Mouse (Mus musculus): ENCODE data around the gene Xylt1. TPM values are rescaled to one million over a fixed set of nuclear protein-coding genes. Genes with fewer than 3 reads are reported as not detected.

Xylt1 gene
- total and polyA plus RNA-seq, 3 experiments = 9.0 to 13.3 TPM; not detected in 1

- TF ChIP-seq TCF12 (IDR thresholded peaks at IDR 0.05; ENCODE audit: low read depth, low read length) (peak; percentile 56), GATA1 (IDR thresholded peaks at IDR 0.05; ENCODE audit: low read depth, low read length) (peak; percentile 54; the same call in 1 of the 2 replicates), CTCF (IDR thresholded peaks at IDR 0.05 in 2 of 3, conservative IDR thresholded peaks at IDR 0.05 in 1 of 3; ENCODE audit: control insufficient read depth in 1 of 3, insufficient read depth in 1 of 3, low read depth in 2 of 3, low read length in 3 of 3, poor library complexity in 1 of 3, severe bottlenecking in 1 of 3) (peak in 2 of 3 experiments; percentile 24 to 38; a peak in 3 of 6 replicates), BHLHE40 (IDR thresholded peaks at IDR 0.05; ENCODE audit: borderline replicate concordance, low read depth, low read length) (0 out of 2 replicates have a peak, but pooled peaks have one; percentile 44), CHD1 (IDR thresholded peaks at IDR 0.05; ENCODE audit: low read depth, low read length) (peak; percentile 88; the same call in 1 of the 2 replicates)
Measured at GRCm38 (mm10) chr7:117383147-117383940, 2.6 kb downstream of the Xylt1 start (continued).

GRCm38 (mm10) chr7:117386376-117386775, 5.6 kb downstream of the Xylt1 start:
- no peak for TF ChIP-seq RCOR1 (IDR thresholded peaks at IDR 0.05; ENCODE audit: low read depth, low read length)
- TF ChIP-seq MXI1 (IDR thresholded peaks at IDR 0.05; ENCODE audit: low read depth, low read length) = no peak
- no peak for TF ChIP-seq SIN3A (IDR thresholded peaks at IDR 0.05; ENCODE audit: low read length)
- TF ChIP-seq GABPA (IDR thresholded peaks at IDR 0.05; ENCODE audit: low read depth, low read length) = no peak
- TF ChIP-seq ETS1 (IDR thresholded peaks at IDR 0.05; ENCODE audit: low read depth, low read length) = no peak
- H3K36me3 ChIP-seq (ENCODE audit: control insufficient read depth in 1 of 2, insufficient read depth in 2 of 2, low read length in 2 of 2) = peaks cover 0 to 62% of the 10 kb centered on the region in 2 experiments
- DNase-seq (ENCODE audit: low read depth, low spot score) = peak; percentile 6
- H3K79me2 ChIP-seq (ENCODE audit: control insufficient read depth, insufficient read depth, low read length, poor library complexity) = peaks cover 57% of the 10 kb centered on the region
- peaks cover 28 to 61% of the 10 kb centered on the region in 2 experiments for H3K4me1 ChIP-seq (ENCODE audit: control insufficient read depth in 1 of 2, insufficient read depth in 2 of 2, low read length in 2 of 2)
- no peak overlapping the region for H3K9ac ChIP-seq (ENCODE audit: control insufficient read depth, low read depth, low read length, poor library complexity, severe bottlenecking)
- H3K27ac ChIP-seq (ENCODE audit: control insufficient read depth, low read depth, low read length) = no peak overlapping the region; the same call in 1 of the 2 replicates
- H3K9me3 ChIP-seq (replicated peaks; ENCODE audit: insufficient read depth, low read length) = no peaks in the 10 kb centered on the region
- no peaks in the 10 kb centered on the region for H3K27me3 ChIP-seq (ENCODE audit: control insufficient read depth in 1 of 2, insufficient read depth in 2 of 2, low read length in 2 of 2)
- H3K4me3 ChIP-seq (ENCODE audit: control insufficient read depth in 1 of 2, insufficient read depth in 1 of 2, low read depth in 2 of 2, low read length in 2 of 2) = no peak overlapping the region

GRCm38 (mm10) chr7:117388284-117388988, 7.7 kb downstream of the Xylt1 start:
- Histone ChIP-seq H3K79me2 (ENCODE audit: control insufficient read depth, insufficient read depth, low read length, poor library complexity) (peaks cover 47% of the 10 kb centered on the region), H3K36me3 (ENCODE audit: control insufficient read depth in 1 of 2, insufficient read depth in 2 of 2, low read length in 2 of 2) (peaks cover 2 to 81% of the 10 kb centered on the region in 2 experiments), H3K27ac (ENCODE audit: control insufficient read depth, low read depth, low read length) (peak overlapping the region; percentile 96), H3K4me3 (ENCODE audit: control insufficient read depth in 1 of 2, insufficient read depth in 1 of 2, low read depth in 2 of 2, low read length in 2 of 2) (0 out of 4 replicates have a peak overlapping the region, but pooled peaks of 1 of the 2 experiments have one; percentile 5), H3K9ac (ENCODE audit: control insufficient read depth, low read depth, low read length, poor library complexity, severe bottlenecking) (peak overlapping the region; percentile 27; the same call in 1 of the 2 replicates), H3K9me3 (replicated peaks; ENCODE audit: insufficient read depth, low read length) (no peaks in the 10 kb centered on the region), H3K27me3 (ENCODE audit: control insufficient read depth in 1 of 2, insufficient read depth in 2 of 2, low read length in 2 of 2) (no peaks in the 10 kb centered on the region), H3K4me1 (ENCODE audit: control insufficient read depth in 1 of 2, insufficient read depth in 2 of 2, low read length in 2 of 2) (peaks cover 44 to 76% of the 10 kb centered on the region in 2 experiments)
- DNase-seq (ENCODE audit: low read depth, low spot score) = peak; percentile 62
- TF ChIP-seq SIN3A (IDR thresholded peaks at IDR 0.05; ENCODE audit: low read length) = no peak; the same call in 1 of the 2 replicates
- TF ChIP-seq SMC3 (IDR thresholded peaks at IDR 0.05; ENCODE audit: low read depth, low read length) = no peak
- peak; percentile 68 for TF ChIP-seq ETS1 (IDR thresholded peaks at IDR 0.05; ENCODE audit: low read depth, low read length)
- peak; percentile 70 for TF ChIP-seq MYB (IDR thresholded peaks at IDR 0.05; ENCODE audit: low read depth, low read length)
- 0 out of 2 replicates have a peak, but pooled peaks have one; percentile 44 for TF ChIP-seq JUND (IDR thresholded peaks at IDR 0.05; ENCODE audit: low read depth, low read length)
- TF ChIP-seq MAZ (IDR thresholded peaks at IDR 0.05; ENCODE audit: low read depth, low read length) = peak; percentile 59; the same call in 1 of the 2 replicates
- TF ChIP-seq TCF12 (IDR thresholded peaks at IDR 0.05; ENCODE audit: low read depth, low read length) = peak; percentile 68
- 0 out of 2 replicates have a peak, but pooled peaks have one; percentile 24 for TF ChIP-seq HCFC1 (IDR thresholded peaks at IDR 0.05; ENCODE audit: low read depth, low read length)
- peak; percentile 42; the same call in 1 of the 2 replicates for TF ChIP-seq NELFE (IDR thresholded peaks at IDR 0.05; ENCODE audit: low read depth, low read length)
- peak; percentile 88 to 90 for TF ChIP-seq EP300 (IDR thresholded peaks at IDR 0.05; ENCODE audit: low read depth in 1 of 2, low read length in 2 of 2)
- no peak for TF ChIP-seq USF1 (IDR thresholded peaks at IDR 0.05; ENCODE audit: low read depth, low read length)
- TF ChIP-seq USF2 (IDR thresholded peaks at IDR 0.05; ENCODE audit: borderline replicate concordance in 1 of 2, insufficient read depth in 1 of 2, low read depth in 1 of 2, low read length in 2 of 2) = no peak
- no peak; the same call in 1 of the 2 replicates for TF ChIP-seq KAT2A (conservative IDR thresholded peaks at IDR 0.05; ENCODE audit: low read depth, low read length)
- TF ChIP-seq CHD2 (IDR thresholded peaks at IDR 0.05; ENCODE audit: low read length) = peak; percentile 32; the same call in 1 of the 2 replicates
- peak; percentile 22; the same call in 1 of the 2 replicates for TF ChIP-seq ZC3H11A (IDR thresholded peaks at IDR 0.05; ENCODE audit: low read depth, low read length)
- peak; percentile 79 for TF ChIP-seq RCOR1 (IDR thresholded peaks at IDR 0.05; ENCODE audit: low read depth, low read length)
- TF ChIP-seq TAL1 (IDR thresholded peaks at IDR 0.05; ENCODE audit: low read length) = no peak; the same call in 1 of the 2 replicates
- no peak for TF ChIP-seq RAD21 (IDR thresholded peaks at IDR 0.05; ENCODE audit: low read depth, low read length)
- peak in 1 of 2 experiments; percentile 18; a peak in 1 of 4 replicates for TF ChIP-seq POLR2A (IDR thresholded peaks at IDR 0.05; ENCODE audit: control insufficient read depth in 1 of 2, insufficient read depth in 1 of 2, low read depth in 1 of 2, low read length in 2 of 2, poor library complexity in 1 of 2)

Measured in MEL (cell line).